Mouse (Mus musculus): ENCODE results near the gene Rapgef5. TPM values are rescaled to one million over a fixed set of nuclear protein-coding genes. Genes with fewer than 3 reads are reported as not detected.

The Rapgef5 gene
- polyA plus RNA-seq, 1 experiment from 2014 or later: 19.8 TPM

- no peak for ATAC-seq
- 35% methylated on average over 2 of the region's 2 CpGs for WGBS
- H3K4me2 ChIP-seq: no peak overlapping the region
- no peaks in the 10 kb centered on the region for H3K9me3 ChIP-seq (replicated peaks)
- no peak overlapping the region for H3K9ac ChIP-seq
- H3K27me3 ChIP-seq: no peaks in the 10 kb centered on the region
- H3K4me1 ChIP-seq: peaks cover 18% of the 10 kb centered on the region
- H3K27ac ChIP-seq: no peak overlapping the region
- no peak overlapping the region for H3K4me3 ChIP-seq
- H3K36me3 ChIP-seq (ENCODE audit: poor library complexity, severe bottlenecking): no peaks in the 10 kb centered on the region
These were observed 187.1 kb downstream of the Rapgef5 start for GRCm38 (mm10) chr12:117703413-117703812.

DNA sequence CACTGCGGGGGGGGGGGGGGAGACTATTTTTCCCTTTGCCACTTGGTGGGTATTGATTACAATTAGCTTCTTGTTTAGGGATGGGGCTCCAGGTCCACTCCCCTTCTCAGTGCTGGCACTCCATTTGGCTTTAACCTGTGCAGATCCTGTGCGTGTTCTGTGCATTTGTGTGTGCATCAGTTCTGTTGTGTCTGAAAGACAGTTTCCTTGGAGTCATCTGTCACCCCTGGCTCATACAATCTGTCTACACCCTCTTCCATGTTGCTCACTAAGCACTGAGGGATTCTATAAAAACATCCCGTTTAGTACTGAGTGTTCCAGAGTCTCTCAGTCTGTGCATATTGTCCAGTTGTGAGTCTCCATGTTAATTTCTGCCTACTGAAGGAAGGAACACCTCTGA lies 189.0 kb downstream of the Rapgef5 start:
- WGBS: 81% methylated on average over 3 of the region's 3 CpGs
- Histone ChIP-seq H3K9me3 (replicated peaks) (no peaks in the 10 kb centered on the region), H3K27me3 (no peaks in the 10 kb centered on the region), H3K4me1 (peaks cover 5% of the 10 kb centered on the region; the same call in 1 of the 2 replicates), H3K9ac (no peak overlapping the region), H3K27ac (no peak overlapping the region), H3K4me3 (no peak overlapping the region), H3K36me3 (ENCODE audit: poor library complexity, severe bottlenecking) (no peaks in the 10 kb centered on the region), H3K4me2 (no peak overlapping the region)
- ATAC-seq: no peak

GRCm38 (mm10) chr12:117709280-117709679 lies 193.0 kb downstream of the Rapgef5 start:
- Histone ChIP-seq H3K36me3 (ENCODE audit: poor library complexity, severe bottlenecking) (no peaks in the 10 kb centered on the region), H3K27ac (no peak overlapping the region), H3K9me3 (replicated peaks) (no peaks in the 10 kb centered on the region), H3K4me2 (no peak overlapping the region), H3K9ac (no peak overlapping the region), H3K4me1 (peaks cover 5% of the 10 kb centered on the region; the same call in 1 of the 2 replicates), H3K4me3 (no peak overlapping the region), H3K27me3 (no peaks in the 10 kb centered on the region)
- ATAC-seq: no peak
- 76% methylated on average over 12 of the region's 12 CpGs for WGBS

DNA sequence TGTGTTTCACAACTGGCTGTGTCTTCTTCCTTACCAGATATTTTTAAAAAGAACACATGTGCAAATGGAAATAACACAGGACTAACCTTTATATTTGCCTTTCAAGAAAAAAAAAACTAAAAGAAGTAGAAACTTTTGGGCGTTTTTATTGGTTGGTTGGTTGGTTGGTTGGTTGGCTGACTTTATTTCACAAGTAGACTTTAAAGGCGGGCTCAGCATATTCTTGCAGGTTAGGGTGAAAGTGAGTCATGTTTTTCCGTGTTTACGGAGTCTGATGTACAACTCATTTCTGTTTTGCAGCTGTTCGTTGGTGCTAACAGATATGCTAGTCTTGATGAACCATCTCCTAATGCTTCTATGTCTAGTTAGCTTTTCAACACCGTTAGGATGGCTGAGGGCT lies 196.2 kb downstream of the Rapgef5 start:
- Histone ChIP-seq H3K36me3 (ENCODE audit: poor library complexity, severe bottlenecking) (0 out of 2 replicates have a peak, but pooled peaks cover 4% of the 10 kb centered on the region), H3K9me3 (replicated peaks) (no peaks in the 10 kb centered on the region), H3K27ac (no peak overlapping the region), H3K9ac (no peak overlapping the region), H3K4me2 (no peak overlapping the region), H3K4me1 (no peaks in the 10 kb centered on the region), H3K27me3 (no peaks in the 10 kb centered on the region), H3K4me3 (no peak overlapping the region)
- 90% methylated on average over 6 of the region's 6 CpGs for WGBS
- no peak for ATAC-seq

DNA sequence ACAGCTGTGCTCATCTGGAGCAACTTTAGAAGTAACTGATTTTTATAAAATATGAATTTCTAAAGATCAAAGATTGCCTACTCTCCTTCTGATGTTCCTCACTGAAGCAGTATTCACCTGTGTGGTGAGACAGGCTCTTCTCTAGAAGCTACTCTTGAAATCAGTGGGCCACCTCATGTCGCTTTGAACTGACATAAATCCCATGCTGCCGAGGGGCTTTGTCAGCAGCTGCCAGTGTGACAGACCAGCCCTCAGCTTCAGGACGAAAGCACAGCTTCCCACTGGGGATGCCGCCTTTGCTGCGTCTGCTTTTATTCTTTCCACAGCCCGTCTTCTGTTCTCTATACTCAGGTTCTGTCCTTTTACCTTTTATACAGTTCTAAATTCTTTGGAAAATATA lies 197.3 kb downstream of the Rapgef5 start:
- Histone ChIP-seq H3K9ac (no peak overlapping the region), H3K4me1 (no peaks in the 10 kb centered on the region), H3K36me3 (ENCODE audit: poor library complexity, severe bottlenecking) (0 out of 2 replicates have a peak, but pooled peaks cover 4% of the 10 kb centered on the region), H3K27ac (no peak overlapping the region), H3K4me3 (no peak overlapping the region), H3K9me3 (replicated peaks) (no peaks in the 10 kb centered on the region), H3K27me3 (no peaks in the 10 kb centered on the region), H3K4me2 (no peak overlapping the region)
- peak; percentile 66; the same call in 1 of the 2 replicates for ATAC-seq
- 30% methylated on average over 6 of the region's 6 CpGs for WGBS

GRCm38 (mm10) chr12:117720794-117721747 lies 204.8 kb downstream of the Rapgef5 start:
- Histone ChIP-seq H3K9ac (no peak overlapping the region), H3K36me3 (ENCODE audit: poor library complexity, severe bottlenecking) (0 out of 2 replicates have a peak, but pooled peaks cover 4% of the 10 kb centered on the region), H3K27ac (peak overlapping the region; percentile 0; the same call in 1 of the 2 replicates), H3K4me3 (no peak overlapping the region), H3K4me1 (peaks cover 27% of the 10 kb centered on the region; the same call in 1 of the 2 replicates), H3K9me3 (replicated peaks) (no peaks in the 10 kb centered on the region), H3K27me3 (no peaks in the 10 kb centered on the region), H3K4me2 (no peak overlapping the region)
- peak; percentile 81 for ATAC-seq
- 64% methylated on average over 14 of the region's 14 CpGs for WGBS

DNA sequence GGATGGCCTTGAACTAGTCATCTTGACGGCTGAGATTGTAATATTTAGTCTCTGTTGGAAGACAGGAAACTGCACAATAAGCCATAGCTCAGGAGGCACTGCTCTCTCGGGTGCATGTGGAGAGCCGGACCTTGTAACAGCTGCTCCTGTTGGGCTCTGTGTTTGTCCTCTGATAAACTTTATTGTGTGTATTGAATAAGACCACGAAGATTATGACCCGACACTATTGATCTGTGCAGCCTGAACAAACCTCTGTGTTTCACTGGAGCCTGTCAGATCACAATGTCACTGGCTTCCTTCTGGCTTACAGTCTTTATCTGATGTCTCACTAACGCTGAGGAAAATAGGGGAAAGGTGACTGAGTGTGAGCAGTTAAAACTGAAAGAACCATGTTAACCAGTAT lies 205.5 kb downstream of the Rapgef5 start:
- H3K4me3 ChIP-seq: no peak overlapping the region
- H3K27ac ChIP-seq: no peak overlapping the region; the same call in 1 of the 2 replicates
- WGBS: 52% methylated on average over 6 of the region's 6 CpGs
- H3K9me3 ChIP-seq (replicated peaks): no peaks in the 10 kb centered on the region
- H3K4me1 ChIP-seq: peaks cover 27% of the 10 kb centered on the region; the same call in 1 of the 2 replicates
- H3K4me2 ChIP-seq: no peak overlapping the region
- H3K9ac ChIP-seq: no peak overlapping the region
- no peaks in the 10 kb centered on the region for H3K27me3 ChIP-seq
- ATAC-seq: peak; percentile 50; the same call in 1 of the 2 replicates
- 0 out of 2 replicates have a peak, but pooled peaks cover under 1% of the 10 kb centered on the region for H3K36me3 ChIP-seq (ENCODE audit: poor library complexity, severe bottlenecking)

DNA sequence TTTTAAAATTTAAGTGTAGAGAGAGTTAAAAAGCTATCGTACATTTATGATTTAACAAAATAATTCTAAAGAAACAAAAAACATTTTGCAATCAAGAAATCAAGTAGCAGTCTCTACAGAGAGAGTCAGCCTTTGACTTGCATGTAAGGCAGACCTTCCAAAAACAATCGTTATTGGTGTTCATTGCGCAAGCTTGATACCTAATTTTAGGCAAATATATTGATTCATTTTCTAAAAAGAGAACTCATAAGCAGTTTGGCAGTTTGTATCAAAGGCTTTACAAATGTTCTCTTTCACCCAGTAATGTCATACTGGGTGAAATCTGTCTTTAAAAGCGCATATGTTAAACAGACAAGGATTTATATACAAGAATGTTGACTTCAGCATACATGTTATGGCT lies 208.7 kb downstream of the Rapgef5 start:
- no peak overlapping the region for H3K27ac ChIP-seq
- ATAC-seq: no peak
- H3K4me1 ChIP-seq: peaks cover 24% of the 10 kb centered on the region; the same call in 1 of the 2 replicates
- H3K36me3 ChIP-seq (ENCODE audit: poor library complexity, severe bottlenecking): peaks cover 6% of the 10 kb centered on the region
- WGBS: 92% methylated on average over 4 of the region's 4 CpGs
- H3K9ac ChIP-seq: no peak overlapping the region
- H3K9me3 ChIP-seq (replicated peaks): no peaks in the 10 kb centered on the region
- H3K4me3 ChIP-seq: no peak overlapping the region
- no peaks in the 10 kb centered on the region for H3K27me3 ChIP-seq
- H3K4me2 ChIP-seq: no peak overlapping the region

DNA sequence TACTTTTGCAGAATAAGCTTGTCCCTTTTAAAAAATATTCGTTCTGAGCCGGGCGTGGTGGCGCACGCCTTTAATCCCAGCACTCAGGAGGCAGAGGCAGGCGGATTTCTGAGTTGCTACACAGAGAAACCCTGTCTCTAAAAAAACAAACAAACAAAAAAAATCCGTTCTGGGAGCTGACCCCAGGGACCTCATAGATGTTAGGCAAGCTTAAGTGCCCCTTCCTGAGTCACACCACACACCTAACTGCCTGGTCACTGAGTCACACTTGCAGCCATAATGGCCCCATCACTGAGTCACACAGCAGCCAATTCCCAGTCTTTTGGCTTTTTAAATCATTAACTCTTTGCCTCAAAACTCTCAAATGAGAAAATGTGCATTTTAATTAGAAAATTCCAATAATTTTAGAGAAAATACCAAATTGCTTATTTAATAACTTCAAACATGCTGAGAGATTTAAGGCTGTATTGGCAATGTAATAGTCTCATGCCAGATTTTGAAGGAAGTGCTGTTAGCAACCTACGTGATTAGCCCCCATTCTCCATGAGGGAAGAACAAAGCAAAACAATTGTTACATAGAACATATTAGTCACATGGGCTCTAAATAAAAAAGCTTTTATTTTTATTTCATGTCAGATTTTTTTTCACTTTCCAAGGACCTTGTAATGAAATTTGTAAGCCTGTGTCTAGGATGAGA lies 211.3 kb downstream of the Rapgef5 start:
- no peak overlapping the region for H3K4me2 ChIP-seq
- H3K9ac ChIP-seq: no peak overlapping the region
- no peak overlapping the region for H3K27ac ChIP-seq
- H3K4me3 ChIP-seq: no peak overlapping the region
- peaks cover 6% of the 10 kb centered on the region for H3K36me3 ChIP-seq (ENCODE audit: poor library complexity, severe bottlenecking)
- H3K4me1 ChIP-seq: 0 out of 2 replicates have a peak, but pooled peaks cover 3% of the 10 kb centered on the region
- 85% methylated on average over 8 of the region's 8 CpGs for WGBS
- no peaks in the 10 kb centered on the region for H3K27me3 ChIP-seq
- ATAC-seq: peak; percentile 65
- no peaks in the 10 kb centered on the region for H3K9me3 ChIP-seq (replicated peaks)

DNA sequence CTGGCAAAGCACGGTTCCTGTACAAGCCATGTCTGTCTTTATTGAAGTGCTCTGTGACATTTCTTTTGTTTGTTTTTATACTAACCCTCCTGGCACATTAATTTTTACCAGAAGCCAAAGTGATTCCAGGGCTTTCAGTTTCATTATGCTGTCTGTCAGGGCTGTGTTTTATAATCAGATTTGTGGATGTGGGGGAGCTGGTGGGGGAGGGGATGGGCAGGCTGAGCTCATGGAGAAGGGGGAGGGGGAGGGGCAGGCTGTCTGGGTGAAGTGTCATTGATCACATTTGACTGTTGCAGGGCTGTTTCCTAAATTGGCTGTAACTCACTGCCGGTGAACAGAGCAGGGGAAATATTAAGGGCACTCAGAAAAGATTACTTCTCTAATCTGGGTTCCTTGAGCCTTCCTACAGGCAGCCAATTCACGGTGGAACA lies 211.9 kb downstream of the Rapgef5 start:
- Histone ChIP-seq H3K4me2 (no peak overlapping the region), H3K4me1 (0 out of 2 replicates have a peak, but pooled peaks cover 3% of the 10 kb centered on the region), H3K27ac (peak overlapping the region; percentile 14; the same call in 1 of the 2 replicates), H3K36me3 (ENCODE audit: poor library complexity, severe bottlenecking) (peaks cover 6% of the 10 kb centered on the region), H3K9me3 (replicated peaks) (no peaks in the 10 kb centered on the region), H3K27me3 (no peaks in the 10 kb centered on the region), H3K4me3 (no peak overlapping the region), H3K9ac (no peak overlapping the region)
- 46% methylated on average over 3 of the region's 3 CpGs for WGBS
- peak; percentile 73 for ATAC-seq

GRCm38 (mm10) chr12:117733611-117734010 lies 217.3 kb downstream of the Rapgef5 start:
- Histone ChIP-seq H3K4me2 (no peak overlapping the region), H3K9ac (no peak overlapping the region), H3K27me3 (no peaks in the 10 kb centered on the region), H3K27ac (no peak overlapping the region), H3K36me3 (ENCODE audit: poor library complexity, severe bottlenecking) (peaks cover 6% of the 10 kb centered on the region), H3K4me1 (peaks cover 22% of the 10 kb centered on the region), H3K4me3 (no peak overlapping the region), H3K9me3 (replicated peaks) (no peaks in the 10 kb centered on the region)
- no peak for ATAC-seq

DNA sequence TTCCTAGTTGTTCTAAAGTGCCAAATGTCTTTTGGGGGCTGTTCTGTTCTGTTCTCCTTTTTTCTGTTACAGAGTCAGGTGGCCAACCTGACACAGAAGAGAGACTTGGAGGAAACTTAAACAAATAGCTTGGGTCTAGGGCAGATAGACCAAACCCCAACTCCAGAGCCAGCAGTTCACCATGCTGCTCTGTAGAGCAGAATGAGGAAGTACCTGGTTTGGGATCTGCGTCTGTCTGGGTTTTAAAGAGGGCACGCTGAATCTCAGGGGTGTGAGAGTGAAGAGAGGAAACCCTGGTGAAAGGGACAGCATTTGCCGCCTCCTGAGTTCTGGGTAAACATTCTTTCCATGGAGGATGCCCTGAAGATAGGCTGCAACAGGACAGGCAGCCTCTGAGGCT lies 219.9 kb downstream of the Rapgef5 start:
- Histone ChIP-seq H3K9ac (no peak overlapping the region), H3K36me3 (ENCODE audit: poor library complexity, severe bottlenecking) (no peaks in the 10 kb centered on the region), H3K9me3 (replicated peaks) (no peaks in the 10 kb centered on the region), H3K27me3 (no peaks in the 10 kb centered on the region), H3K4me2 (no peak overlapping the region), H3K4me1 (peaks cover 19% of the 10 kb centered on the region), H3K4me3 (no peak overlapping the region), H3K27ac (peak overlapping the region; percentile 57; the same call in 1 of the 2 replicates)
- ATAC-seq: no peak
- WGBS: 89% methylated on average over 3 of the region's 3 CpGs

All from forebrain, embryonic 13.5 days (tissue).